Mouse (Mus musculus): ENCODE results near the gene Lfng.

DNA sequence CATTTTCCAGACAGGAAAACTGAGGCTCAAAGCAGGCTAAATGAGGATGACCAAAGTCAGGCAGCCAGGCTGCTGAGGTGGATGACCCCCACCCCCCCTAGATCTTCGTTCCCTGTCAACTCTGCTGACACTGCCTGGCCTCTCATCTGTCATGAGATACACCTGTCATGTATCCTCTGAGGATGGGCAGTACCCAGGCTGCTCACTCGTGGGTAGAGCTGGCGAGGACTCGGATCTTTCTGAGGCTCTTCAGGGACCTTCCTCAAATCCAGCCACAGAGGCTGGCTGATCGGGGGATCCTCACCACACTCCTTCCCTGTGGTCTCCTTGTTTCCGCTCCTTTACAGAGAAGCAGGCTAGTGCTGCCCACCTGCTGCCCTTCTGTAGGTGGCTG is 9.0 kb downstream of the Lfng start:
- TF ChIP-seq POLR2A (IDR thresholded peaks at IDR 0.05; ENCODE audit: borderline replicate concordance, low read depth, low read length) (no peak), CTCF (IDR thresholded peaks at IDR 0.05; ENCODE audit: low read depth, low read length) (no peak)
